Mouse (Mus musculus) thymus, adult 2 months (tissue): Measurements from ENCODE around the gene Itpr2. TPM values are rescaled to one million over a fixed set of nuclear protein-coding genes. Genes with fewer than 3 reads are reported as not detected.

ENCODE experiments used
- DNase-seq: peaks from one replicate; pipeline ENCODE4 v3.0.0; 2021
- H3K27ac ChIP-seq: fragments of 200-500 bp; 2 replicates; pipeline ENCODE4 v1.5.1; 2012; ENCODE audit warnings: low read length, control low read depth; ENCODE audit not compliant: control insufficient read depth, insufficient read depth
- H3K27me3 ChIP-seq: fragments of 200-500 bp; 2 replicates; pipeline ENCODE4 v1.6.1; 2012; ENCODE audit warnings: mild to moderate bottlenecking, low read length, moderate library complexity, mixed read lengths; ENCODE audit not compliant: control insufficient read depth, insufficient read depth
- H3K36me3 ChIP-seq: fragments of 200-500 bp; 2 replicates; pipeline ENCODE4 v1.6.1; 2012; ENCODE audit warnings: mild to moderate bottlenecking, low read length, moderate library complexity; ENCODE audit not compliant: control insufficient read depth, insufficient read depth
- H3K4me1 ChIP-seq: fragments of 200-500 bp; replicated peaks from 2 replicates; pipeline ENCODE4 v1.6.1; 2012; ENCODE audit warnings: low read length; ENCODE audit not compliant: control insufficient read depth, insufficient read depth
- H3K4me3 ChIP-seq: fragments of 200-500 bp; 2 replicates; pipeline ENCODE4 v1.5.1; 2012; ENCODE audit warnings: mild to moderate bottlenecking, low read length, control low read depth, moderate library complexity; ENCODE audit not compliant: control insufficient read depth, insufficient read depth
- CTCF ChIP-seq: fragments of 200-500 bp; IDR thresholded peaks from 2 replicates; pipeline ENCODE4 v1.5.1; 2012; ENCODE audit warnings: mild to moderate bottlenecking, control low read depth, low read length, moderate library complexity, borderline replicate concordance; ENCODE audit not compliant: control insufficient read depth, poor library complexity, insufficient read depth; ENCODE audit errors: extremely low read depth
- POLR2A ChIP-seq: fragments of 200-500 bp; IDR thresholded peaks from 2 replicates; pipeline ENCODE4 v1.6.1; 2012; ENCODE audit warnings: mild to moderate bottlenecking, low read length, control low read depth, moderate library complexity; ENCODE audit not compliant: control insufficient read depth, poor library complexity, insufficient read depth; ENCODE audit errors: extremely low read depth
- WGBS: fragments of 180-500 bp; shearing (Covaris S2); methylation state at CpG from one replicate; pipeline ENCODE4 v1.1.7; 2018; 5-methylcytosine and 5-hydroxymethylcytosine counted together
- polyA plus RNA-seq: library from polyadenylated mRNA; depleted of rRNA; stranded (reverse); fragments of >200 nt; gene quantifications from 2 replicates; pipeline ENCODE4 v1.2.3, GENCODE M21; 2012

The Itpr2 gene
- polyA plus RNA-seq, 1 experiment, result 60.3 TPM

GRCm38 (mm10) chr6:146489841-146490240 lies 12.2 kb downstream of the Itpr2 start:
- TF ChIP-seq POLR2A (no peak), CTCF (no peak)
- WGBS, result 5% methylated on average over 6 of the region's 6 CpGs
- peak; percentile 62 for DNase-seq
- Histone ChIP-seq H3K36me3 (no peaks in the 10 kb centered on the region), H3K4me3 (no peak overlapping the region), H3K27ac (peak overlapping the region; percentile 93), H3K27me3 (no peaks in the 10 kb centered on the region), H3K4me1 (peaks cover 49% of the 10 kb centered on the region)

- Histone ChIP-seq H3K4me1 (peaks cover 46% of the 10 kb centered on the region), H3K27ac (peak overlapping the region; percentile 9; the same call in 1 of the 2 replicates), H3K27me3 (no peaks in the 10 kb centered on the region), H3K4me3 (no peak overlapping the region), H3K36me3 (no peaks in the 10 kb centered on the region)
- no peak for DNase-seq
- TF ChIP-seq CTCF (no peak), POLR2A (no peak)
- WGBS, result 60% methylated on average over 3 of the region's 3 CpGs
These were observed 13.3 kb downstream of the Itpr2 start for GRCm38 (mm10) chr6:146488749-146489148.

- peaks cover 51% of the 10 kb centered on the region for H3K4me1 ChIP-seq
- H3K36me3 ChIP-seq, result no peaks in the 10 kb centered on the region
- DNase-seq, result no peak
- WGBS, result 82% methylated on average over 9 of the region's 9 CpGs
- no peak overlapping the region for H3K4me3 ChIP-seq
- peak overlapping the region; percentile 81; the same call in 1 of the 2 replicates for H3K27ac ChIP-seq
- no peaks in the 10 kb centered on the region for H3K27me3 ChIP-seq
- TF ChIP-seq CTCF (no peak), POLR2A (no peak)
These were observed 14.9 kb downstream of the Itpr2 start for GRCm38 (mm10) chr6:146487079-146487478.

- no peak for DNase-seq
- Histone ChIP-seq H3K27me3 (no peaks in the 10 kb centered on the region), H3K36me3 (no peaks in the 10 kb centered on the region), H3K4me1 (peaks cover 50% of the 10 kb centered on the region), H3K4me3 (no peak overlapping the region), H3K27ac (peak overlapping the region; percentile 81)
- TF ChIP-seq CTCF (no peak), POLR2A (no peak)
- 5% methylated on average over 4 of the region's 4 CpGs for WGBS
These were observed 15.9 kb downstream of the Itpr2 start for GRCm38 (mm10) chr6:146486073-146486472.

GRCm38 (mm10) chr6:146481441-146481840 lies 20.6 kb downstream of the Itpr2 start:
- TF ChIP-seq POLR2A, result no peak
- TF ChIP-seq CTCF, result no peak
- DNase-seq, result peak; percentile 53
- peak overlapping the region; percentile 49 for H3K27ac ChIP-seq
- 3% methylated on average over 6 of the region's 6 CpGs for WGBS
- no peaks in the 10 kb centered on the region for H3K27me3 ChIP-seq
- H3K4me1 ChIP-seq, result peaks cover 34% of the 10 kb centered on the region
- H3K36me3 ChIP-seq, result no peaks in the 10 kb centered on the region
- H3K4me3 ChIP-seq, result no peak overlapping the region

- no peak for DNase-seq
- 35% methylated on average over 3 of the region's 3 CpGs for WGBS
- 0 out of 2 replicates have a peak, but pooled peaks have one; percentile 17 for TF ChIP-seq CTCF
- no peak for TF ChIP-seq POLR2A
- H3K4me1 ChIP-seq, result peaks cover 32% of the 10 kb centered on the region
- no peak overlapping the region for H3K4me3 ChIP-seq
- H3K36me3 ChIP-seq, result peaks cover 2% of the 10 kb centered on the region; the same call in 1 of the 2 replicates
- H3K27ac ChIP-seq, result peak overlapping the region; percentile 62
- no peaks in the 10 kb centered on the region for H3K27me3 ChIP-seq
These were observed 21.1 kb downstream of the Itpr2 start for GRCm38 (mm10) chr6:146480925-146481324.

GRCm38 (mm10) chr6:146478888-146479683 lies 22.9 kb downstream of the Itpr2 start:
- H3K4me3 ChIP-seq, result no peak overlapping the region
- 62% methylated on average over 5 of the region's 5 CpGs for WGBS
- DNase-seq, result no peak
- H3K27ac ChIP-seq, result no peak overlapping the region
- H3K36me3 ChIP-seq, result peaks cover 4% of the 10 kb centered on the region; the same call in 1 of the 2 replicates
- H3K27me3 ChIP-seq, result no peaks in the 10 kb centered on the region
- peaks cover 25% of the 10 kb centered on the region for H3K4me1 ChIP-seq
- TF ChIP-seq CTCF (no peak), POLR2A (no peak)
